Mouse (Mus musculus): ENCODE measurements around the gene Lrmda.
"Not testable (repeated sequence)": the region's sequence is repeated elsewhere in the genome, so short reads cannot be mapped to it uniquely, and the experiment has no call there.

Gene Lrmda

GRCm38 (mm10) chr14:22545887-22546675, 526.6 kb downstream of the Lrmda start:
- DNase-seq = no peak

DNA sequence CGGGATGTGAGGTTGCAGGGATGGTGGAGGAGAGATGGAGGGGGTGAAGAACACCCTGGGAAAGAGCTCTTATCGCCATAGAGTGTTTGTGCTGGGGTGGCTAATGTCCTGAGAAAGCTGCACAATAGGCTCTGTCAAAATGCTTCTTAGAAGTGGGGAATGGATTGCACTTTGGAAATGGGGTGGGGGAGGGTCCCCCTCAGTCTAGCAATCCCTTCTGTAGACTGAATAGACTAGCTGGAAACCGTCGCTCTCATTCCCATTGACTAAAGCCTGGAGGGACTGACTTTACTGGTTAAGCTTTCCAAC, 527.1 kb downstream of the Lrmda start:
- no peak for DNase-seq

DNA sequence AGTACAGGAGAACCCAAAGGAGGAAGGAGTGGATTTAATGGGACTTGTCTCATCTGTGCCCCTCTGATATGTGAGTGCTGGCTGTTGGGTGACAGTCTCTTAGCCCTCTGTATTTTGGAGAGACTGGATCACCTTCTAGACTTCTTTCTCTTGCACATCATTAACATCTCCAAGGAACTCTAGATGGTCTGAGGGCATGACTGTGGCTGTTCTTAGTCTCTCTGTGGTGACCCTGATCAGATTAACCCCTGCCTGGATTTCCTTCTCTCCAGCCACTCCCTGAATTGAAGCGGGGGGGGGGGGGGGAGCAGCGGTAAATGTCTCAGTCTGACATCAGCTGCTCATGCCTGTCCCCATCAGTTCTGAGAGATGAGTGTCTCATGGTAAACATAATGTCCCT, 528.8 kb downstream of the Lrmda start:
- DNase-seq = no peak

DNA sequence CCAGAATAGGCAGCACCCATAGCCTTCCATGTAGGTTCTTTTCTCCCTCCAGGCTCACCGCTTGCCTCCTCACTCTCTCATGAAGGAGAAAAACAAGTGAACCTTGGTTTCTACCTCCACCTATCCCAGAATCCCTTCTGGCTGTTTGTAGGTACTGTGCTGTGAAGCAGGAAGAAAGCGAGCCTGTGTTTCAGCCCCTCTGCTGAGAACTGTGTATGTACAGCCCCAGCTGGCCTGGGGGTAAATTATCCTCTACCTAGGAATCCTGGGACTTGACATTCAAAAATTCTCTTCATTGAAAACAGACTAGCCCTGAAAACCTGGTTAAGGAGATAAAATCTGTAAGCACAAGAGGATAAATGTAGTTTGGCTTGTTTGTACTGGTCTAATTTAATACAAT, 529.7 kb downstream of the Lrmda start:
- no peak for DNase-seq

GRCm38 (mm10) chr14:22552358-22552757, 532.8 kb downstream of the Lrmda start:
- no peak for DNase-seq

DNA sequence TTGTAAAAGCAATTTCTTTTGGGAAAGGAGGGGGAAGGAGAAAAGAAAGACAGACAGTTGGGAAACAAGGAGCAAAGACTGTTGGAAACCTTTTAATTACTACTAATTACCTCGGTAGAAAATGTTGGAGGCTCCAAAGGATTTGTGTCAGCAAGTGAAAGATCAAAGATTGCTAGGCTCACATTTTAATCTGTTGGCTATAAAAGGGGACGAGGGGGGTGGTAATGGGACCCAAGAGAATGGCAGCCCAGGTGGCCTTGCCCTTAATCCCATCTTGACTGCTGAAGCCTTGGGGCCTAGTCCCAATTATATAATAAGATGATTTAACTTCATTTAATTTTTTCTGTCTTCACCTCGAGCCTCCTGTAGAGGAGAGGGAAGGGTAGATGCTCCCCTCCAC, 533.3 kb downstream of the Lrmda start:
- DNase-seq = no peak

DNA sequence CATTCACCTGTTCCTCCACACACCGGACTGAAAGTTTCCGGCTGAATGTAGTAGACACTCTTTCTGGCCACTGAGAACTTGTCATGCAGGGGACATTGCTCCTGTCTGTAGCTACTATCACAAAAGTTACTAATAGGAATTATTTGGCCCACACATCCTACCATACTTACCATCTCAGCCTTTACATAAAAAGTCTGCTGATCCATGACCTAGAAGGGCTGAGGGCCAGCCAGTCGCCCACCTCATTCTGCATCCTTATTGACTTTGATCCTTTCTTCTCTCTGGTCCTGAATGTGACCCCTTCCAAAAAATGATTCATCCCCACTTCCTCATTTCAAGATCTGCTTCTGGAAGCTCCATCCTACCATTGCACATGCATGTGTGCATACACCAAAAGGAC, 534.2 kb downstream of the Lrmda start:
- DNase-seq = no peak

- DNase-seq = no peak
These were observed 553.0 kb downstream of the Lrmda start for GRCm38 (mm10) chr14:22572486-22572885.

DNA sequence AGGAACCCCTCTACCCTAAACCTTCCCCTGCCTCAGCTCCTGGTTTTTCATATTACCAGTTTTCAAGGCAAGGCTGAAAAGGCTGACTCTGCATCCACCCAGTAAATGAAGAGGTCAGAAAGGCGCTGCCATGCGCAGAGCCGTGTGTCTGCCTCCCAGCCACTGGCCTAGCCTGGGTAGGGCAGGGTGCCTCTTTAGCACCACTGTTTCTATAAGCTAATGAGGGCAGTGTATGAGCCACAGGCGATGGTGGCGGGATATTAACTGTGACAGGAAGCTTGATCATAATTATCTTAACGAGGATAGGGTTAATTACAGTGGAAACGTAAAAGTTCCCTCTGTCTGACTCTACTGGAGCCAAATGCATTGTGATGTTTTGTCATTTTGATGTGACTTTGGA, 554.1 kb downstream of the Lrmda start:
- DNase-seq = no peak

- DNase-seq = no peak
These were observed 554.5 kb downstream of the Lrmda start for GRCm38 (mm10) chr14:22574006-22574405.

- no peak for DNase-seq
These were observed 556.9 kb downstream of the Lrmda start for GRCm38 (mm10) chr14:22576441-22576840.

DNA sequence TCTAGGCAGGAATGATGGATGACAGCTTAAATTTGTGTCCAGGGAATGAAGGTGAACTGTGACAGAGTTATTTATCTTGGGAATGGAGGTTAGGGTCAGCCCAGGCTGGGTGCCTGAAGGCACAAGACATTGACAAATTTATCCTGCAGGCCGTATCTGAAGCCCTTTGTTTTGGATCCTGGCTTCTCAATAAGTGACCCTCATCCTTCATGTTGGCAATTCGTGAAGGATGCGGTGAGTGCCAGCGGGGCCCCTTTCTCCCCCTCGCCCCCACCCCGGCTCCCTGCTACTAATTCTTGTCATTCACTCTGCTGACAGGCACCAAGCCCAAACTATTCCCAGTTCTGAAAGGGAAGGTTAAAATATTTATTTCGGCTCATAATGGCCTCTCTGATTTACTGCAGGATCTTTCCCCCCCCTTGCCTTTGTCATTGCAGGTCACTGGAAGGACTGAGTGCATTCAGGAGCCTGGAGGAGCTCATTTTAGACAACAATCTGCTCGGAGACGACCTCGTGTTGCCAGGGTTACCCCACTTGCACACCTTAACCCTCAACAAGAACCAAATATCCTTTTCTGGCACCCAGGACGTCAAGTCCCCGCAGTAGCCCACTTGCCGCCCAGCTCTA, 558.0 kb downstream of the Lrmda start:
- DNase-seq = no peak

GRCm38 (mm10) chr14:22578224-22578623, 558.7 kb downstream of the Lrmda start:
- peak; percentile 70 for DNase-seq

GRCm38 (mm10) chr14:22578986-22579385, 559.5 kb downstream of the Lrmda start:
- DNase-seq = no peak

DNA sequence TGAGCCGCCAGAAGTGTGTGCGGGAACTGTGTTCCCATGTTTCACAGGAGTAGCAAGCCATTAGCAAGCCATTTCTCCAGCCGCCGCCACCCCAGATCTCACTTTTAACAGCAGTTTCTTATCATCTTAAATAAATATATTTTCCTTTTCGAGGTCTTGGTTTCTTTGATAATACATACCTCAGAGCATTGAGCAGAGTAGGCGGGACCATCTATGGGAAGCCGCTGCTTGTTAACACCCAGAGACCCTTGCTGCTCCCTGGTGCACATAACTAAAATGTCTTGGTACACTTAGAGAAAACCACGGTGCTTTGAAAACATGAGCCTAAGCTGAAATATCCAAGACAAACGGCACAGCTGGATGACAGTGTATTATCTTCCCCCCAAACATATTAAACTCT, 562.6 kb downstream of the Lrmda start:
- DNase-seq = no peak

GRCm38 (mm10) chr14:22586281-22586680, 566.8 kb downstream of the Lrmda start:
- no peak for DNase-seq

DNA sequence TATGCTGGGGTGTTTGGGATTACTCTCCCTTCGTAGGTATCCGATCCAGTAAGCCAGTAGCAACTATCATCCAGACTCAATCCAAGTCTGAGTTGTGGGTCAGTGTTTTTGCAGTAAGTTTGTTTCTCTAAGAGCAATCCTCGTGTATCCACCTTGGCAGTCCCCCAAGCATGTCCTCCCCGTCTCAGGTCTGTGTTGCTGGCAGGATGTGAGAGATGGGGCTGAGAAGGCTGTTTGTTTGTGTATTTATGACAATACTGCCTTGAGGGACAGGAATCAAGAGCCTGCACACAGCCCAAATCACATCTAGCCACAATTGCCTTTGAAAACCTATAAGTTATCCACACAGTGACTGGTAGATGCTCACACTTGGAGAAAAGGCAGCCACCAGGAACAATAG, 567.3 kb downstream of the Lrmda start:
- DNase-seq = no peak

DNA sequence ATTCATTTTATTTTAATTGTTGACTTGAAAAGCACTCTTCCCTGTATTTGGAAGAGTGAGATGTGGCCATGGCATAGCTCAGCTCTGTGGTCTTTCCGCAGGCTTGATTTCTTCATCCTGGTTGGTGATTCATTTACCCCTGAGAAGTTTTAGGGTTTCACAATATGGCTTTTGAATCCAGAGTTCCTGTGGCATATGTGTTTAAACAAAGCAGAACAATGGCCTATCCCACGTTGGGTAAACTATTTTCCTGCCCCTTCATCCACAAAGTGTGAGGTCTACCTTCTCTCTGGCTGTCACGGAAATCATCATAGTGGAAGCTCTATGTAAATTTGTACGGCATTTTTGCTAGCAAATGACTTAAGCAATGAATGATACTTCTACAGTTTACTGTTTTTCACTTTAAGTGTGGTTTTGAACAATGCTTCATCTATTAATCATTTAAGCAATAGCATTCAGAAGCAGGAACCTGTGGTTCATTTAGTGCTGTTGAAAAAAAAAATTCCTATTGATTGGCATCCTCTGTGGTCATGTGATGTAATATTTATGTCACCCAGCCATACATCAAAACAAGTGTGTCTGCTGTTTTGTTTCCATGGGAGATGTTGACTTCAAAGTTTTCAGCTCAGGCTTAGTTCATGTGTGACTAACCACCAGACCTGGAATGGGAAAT, 567.9 kb downstream of the Lrmda start:
- DNase-seq = no peak

- no peak for DNase-seq
These were observed 568.4 kb downstream of the Lrmda start for GRCm38 (mm10) chr14:22587958-22588296.

- DNase-seq = not testable (repeated sequence)
These were observed 568.9 kb downstream of the Lrmda start for GRCm38 (mm10) chr14:22588394-22588793.

DNA sequence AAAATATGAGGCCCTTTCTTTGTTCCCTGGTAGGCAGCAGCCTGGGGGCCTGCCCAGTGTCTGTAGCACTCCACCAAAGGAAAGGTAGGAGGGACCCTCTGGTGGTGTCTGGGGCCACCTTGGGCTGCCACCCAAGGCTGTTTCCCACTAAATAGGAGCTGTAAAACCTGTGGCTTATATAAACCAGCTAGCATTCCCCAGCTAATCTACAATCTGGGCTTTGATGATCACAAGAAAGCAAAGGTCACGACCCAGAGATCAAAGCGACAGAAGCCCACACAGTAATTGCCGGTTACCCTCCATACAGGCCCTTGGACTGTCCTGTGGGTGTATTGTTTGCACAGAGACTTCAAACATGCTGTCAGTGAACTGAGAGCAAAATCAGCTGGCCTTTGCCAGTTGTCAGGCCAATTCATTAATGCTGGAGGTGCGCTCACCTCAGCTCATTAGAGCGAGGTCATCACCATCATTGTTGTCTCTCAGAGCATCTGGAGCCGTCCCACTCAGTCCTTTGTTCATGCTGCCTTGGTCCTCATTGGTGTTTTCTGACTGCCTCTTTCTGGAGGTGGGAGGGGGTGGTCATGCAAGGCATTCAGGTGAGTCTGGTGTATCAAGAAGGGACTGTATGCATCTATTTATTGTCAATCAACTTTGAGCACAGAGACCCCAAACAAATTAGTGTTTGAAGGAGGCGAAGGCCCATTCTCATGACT, 570.1 kb downstream of the Lrmda start:
- no peak for DNase-seq

- DNase-seq = no peak
These were observed 571.7 kb downstream of the Lrmda start for GRCm38 (mm10) chr14:22591186-22591585.

DNA sequence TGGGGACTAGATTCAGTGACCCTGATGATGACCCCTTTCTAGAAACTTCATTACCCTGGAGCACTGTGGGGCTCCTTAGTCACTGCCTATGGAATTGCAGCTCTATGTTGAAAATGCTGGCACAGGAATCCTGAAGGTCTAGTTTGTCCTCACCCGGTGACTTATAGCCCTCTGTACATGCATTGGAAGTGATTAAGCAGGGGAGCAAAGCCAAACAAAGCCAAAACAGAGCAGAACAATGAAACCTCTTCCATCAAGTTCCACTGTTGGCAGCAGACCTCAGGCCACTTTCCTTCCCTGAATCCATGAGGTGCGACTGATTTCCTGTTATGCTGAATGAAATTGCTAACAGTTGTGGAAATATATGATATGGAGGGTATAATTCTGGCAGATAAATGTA, 578.0 kb downstream of the Lrmda start:
- DNase-seq = no peak

DNA sequence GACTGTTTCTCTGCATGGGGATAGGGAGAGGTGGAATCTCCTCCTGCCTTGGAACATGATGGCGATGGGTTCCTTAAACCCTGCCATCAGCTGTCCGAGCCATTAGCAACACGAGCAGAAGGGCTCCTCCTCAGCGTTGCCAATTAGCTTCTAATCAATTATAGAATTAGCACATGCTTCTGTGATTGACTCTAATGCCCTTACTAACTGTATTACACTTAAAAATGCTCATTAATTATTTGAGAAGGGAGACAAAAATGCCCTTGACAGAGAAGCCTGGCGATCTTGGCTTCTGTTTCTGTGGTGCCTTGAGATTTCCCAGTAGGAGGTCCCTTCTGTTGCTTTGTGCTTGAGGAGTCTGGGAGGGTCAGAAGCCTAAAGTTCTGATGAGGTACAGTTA, 579.1 kb downstream of the Lrmda start:
- no peak for DNase-seq
